Mouse (Mus musculus) frontal cortex, postnatal 36 days (tissue): ENCODE data around the gene Zbtb40.

Experiments used
- DNase-seq, 2 experiments: peaks; one replicate each; pipeline ENCODE4 v3.0.0; 2022; ENCODE audit warnings: low spot score in 2 of 2

Zbtb40 gene

GRCm38 (mm10) chr4:137033115-137033887, 15.3 kb downstream of the Zbtb40 start:
- no peak for DNase-seq

GRCm38 (mm10) chr4:137032456-137032855, 16.1 kb downstream of the Zbtb40 start:
- no peak for DNase-seq

GRCm38 (mm10) chr4:137031319-137031718, 17.3 kb downstream of the Zbtb40 start:
- DNase-seq: no peak

GRCm38 (mm10) chr4:137029348-137029747, 19.3 kb downstream of the Zbtb40 start:
- DNase-seq: no peak

- no peak for DNase-seq
These were observed 21.6 kb downstream of the Zbtb40 start for GRCm38 (mm10) chr4:137027051-137027450.

- no peak for DNase-seq
These were observed 23.0 kb downstream of the Zbtb40 start for GRCm38 (mm10) chr4:137025570-137025969.

GRCm38 (mm10) chr4:137025133-137025532, 23.5 kb downstream of the Zbtb40 start:
- DNase-seq: no peak

GRCm38 (mm10) chr4:137020065-137020464, 28.5 kb downstream of the Zbtb40 start:
- no peak for DNase-seq

- DNase-seq: no peak
These were observed 32.7 kb downstream of the Zbtb40 start for GRCm38 (mm10) chr4:137015934-137016333.

- no peak for DNase-seq
These were observed 33.1 kb downstream of the Zbtb40 start for GRCm38 (mm10) chr4:137015476-137015856.

- DNase-seq: no peak
These were observed 33.7 kb downstream of the Zbtb40 start for GRCm38 (mm10) chr4:137014654-137015475.

GRCm38 (mm10) chr4:137014124-137014523, 34.5 kb downstream of the Zbtb40 start:
- no peak for DNase-seq

- DNase-seq: no peak
These were observed 41.6 kb downstream of the Zbtb40 start for GRCm38 (mm10) chr4:137006966-137007365.

- DNase-seq: no peak
These were observed 46.8 kb downstream of the Zbtb40 start for GRCm38 (mm10) chr4:137001825-137002224.

- DNase-seq: no peak
These were observed 47.6 kb downstream of the Zbtb40 start for GRCm38 (mm10) chr4:137001020-137001419.

- DNase-seq: no peak
These were observed 50.2 kb downstream of the Zbtb40 start for GRCm38 (mm10) chr4:136998371-136998770.

GRCm38 (mm10) chr4:136997723-136998345, 50.8 kb downstream of the Zbtb40 start:
- DNase-seq: no peak

- DNase-seq: no peak
These were observed 51.7 kb downstream of the Zbtb40 start for GRCm38 (mm10) chr4:136996933-136997332.

- DNase-seq: no peak
These were observed 53.2 kb downstream of the Zbtb40 start for GRCm38 (mm10) chr4:136995361-136995760.

- no peak for DNase-seq
These were observed 66.5 kb downstream of the Zbtb40 start for GRCm38 (mm10) chr4:136981993-136982695.

GRCm38 (mm10) chr4:136981347-136981746, 67.3 kb downstream of the Zbtb40 start:
- DNase-seq: peak in 1 of 2 experiments; percentile 55

- DNase-seq: no peak
These were observed 67.7 kb downstream of the Zbtb40 start for GRCm38 (mm10) chr4:136980921-136981320.
